Mouse (Mus musculus) ES-E14 (cell line): ENCODE results near the gene Mgea5. TPM values are rescaled to one million over a fixed set of nuclear protein-coding genes. Genes with fewer than 3 reads are reported as not detected.

Source experiments
- DNase-seq: peaks from one replicate; pipeline ENCODE4 v3.0.0-alpha.2; 2013; ENCODE audit warnings: low read depth, low spot score
- H3K27ac ChIP-seq: 2 replicates; pipeline ENCODE4 v1.5.1; 2012; ENCODE audit warnings: low read depth, mild to moderate bottlenecking, low read length, moderate library complexity, mixed read lengths; ENCODE audit not compliant: poor library complexity, insufficient read depth, severe bottlenecking
- H3K36me3 ChIP-seq: 2 replicates; pipeline ENCODE4 v1.6.1; 2012; ENCODE audit warnings: mild to moderate bottlenecking, low read length, moderate library complexity, mixed read lengths; ENCODE audit not compliant: control insufficient read depth, poor library complexity, insufficient read depth, severe bottlenecking
- H3K4me1 ChIP-seq, 2 experiments: fragments of 150-350 bp in 1 of 2; sonication (generic) in 1 of 2; 2 replicates each; pipeline ENCODE4 v1.6.1; 2012; ENCODE audit warnings: low read length in 2 of 2, mild to moderate bottlenecking in 1 of 2, mixed read lengths in 1 of 2; ENCODE audit not compliant: control insufficient read depth in 2 of 2, insufficient read depth in 2 of 2, poor library complexity in 1 of 2
- H3K4me3 ChIP-seq, 2 experiments: fragments of 150-350 bp in 1 of 2; sonication (generic) in 1 of 2; 2 replicates each; pipeline ENCODE4 v1.5.1; 2012; ENCODE audit warnings: low read length in 2 of 2, low read depth in 1 of 2, mild to moderate bottlenecking in 1 of 2, mixed read lengths in 1 of 2; ENCODE audit not compliant: insufficient read depth in 1 of 2, poor library complexity in 1 of 2, severe bottlenecking in 1 of 2
- H3K9ac ChIP-seq: 2 replicates; pipeline ENCODE4 v1.6.1; 2012; ENCODE audit warnings: low read depth, mild to moderate bottlenecking, low read length, mixed read lengths; ENCODE audit not compliant: poor library complexity, insufficient read depth, severe bottlenecking
- H3K9me3 ChIP-seq: fragments of 150-350 bp; sonication (generic); 2 replicates; pipeline ENCODE4 v1.6.1; 2012; ENCODE audit warnings: low read depth, mild to moderate bottlenecking, low read length; ENCODE audit not compliant: control insufficient read depth, insufficient read depth
- CHD2 ChIP-seq: IDR thresholded peaks from 2 replicates; pipeline ENCODE4 v1.6.1; 2014; ENCODE audit warnings: mild to moderate bottlenecking, low read depth, low read length, inconsistent platforms
- HCFC1 ChIP-seq: IDR thresholded peaks from 2 replicates; pipeline ENCODE4 v1.6.1; 2012; ENCODE audit warnings: low read length, inconsistent platforms, borderline replicate concordance; ENCODE audit not compliant: insufficient read depth
- MAFK ChIP-seq: IDR thresholded peaks from 2 replicates; pipeline ENCODE4 v1.6.1; 2014; ENCODE audit warnings: mild to moderate bottlenecking, low read depth, low read length, inconsistent platforms; ENCODE audit not compliant: insufficient read depth
- ZC3H11A ChIP-seq: IDR thresholded peaks from 2 replicates; pipeline ENCODE4 v1.6.1; 2012; ENCODE audit warnings: low read depth, mild to moderate bottlenecking, inconsistent platforms, low read length, borderline replicate concordance
- ZNF384 ChIP-seq: IDR thresholded peaks from 2 replicates; pipeline ENCODE4 v1.6.1; 2012; ENCODE audit warnings: low read depth, low read length, inconsistent platforms
- in situ Hi-C, 2 experiments: fragments of 600-800 bp; cut with MboI; formaldehyde crosslinking; loops; one replicate each; pipeline ENCODE4 v1.15.1; 2025; ENCODE audit warnings: low sequenced_read_pairs in 2 of 2, inconsistent platforms in 1 of 2; ENCODE audit not compliant: unreplicated experiment in 2 of 2
- total RNA-seq: library from RNA; depleted of rRNA; stranded (reverse); fragments of 300-350 nt; gene quantifications from 2 replicates; pipeline ENCODE4 v1.2.3, GENCODE M21; 2012

Mgea5 gene
- total RNA-seq, 1 experiment, result 94.7 TPM

DNA sequence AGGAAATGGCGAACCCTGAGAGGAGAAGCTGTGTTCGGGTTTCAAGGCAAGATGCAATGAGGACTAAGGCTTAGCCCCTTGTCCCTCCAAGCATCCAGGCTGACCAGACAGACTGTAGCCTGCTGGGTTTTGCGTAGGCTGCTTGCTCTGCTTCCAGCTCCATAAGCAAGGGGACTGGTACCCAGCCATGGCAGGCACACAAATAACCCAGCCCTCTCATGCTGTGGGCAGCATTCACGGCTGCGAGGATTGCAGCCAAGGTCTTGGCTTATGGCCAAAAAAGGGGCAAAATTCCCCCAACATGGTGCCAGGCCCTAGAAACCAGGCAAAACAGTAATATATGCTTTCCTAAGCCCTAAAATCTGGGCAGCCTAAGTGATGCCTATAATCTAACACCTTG lies 38.2 kb upstream of the Mgea5 start:
- Histone ChIP-seq H3K9ac (no peak overlapping the region), H3K4me3 (no peak overlapping the region), H3K27ac (no peak overlapping the region), H3K9me3 (no peaks in the 10 kb centered on the region), H3K36me3 (peaks cover 4% of the 10 kb centered on the region; the same call in 1 of the 2 replicates), H3K4me1 (peaks cover 4 to 19% of the 10 kb centered on the region in 2 experiments; a peak in 3 of 4 replicates)
- in situ Hi-C loops, result no loop called here
- TF ChIP-seq CHD2, result no peak
- no peak for TF ChIP-seq MAFK
- no peak for TF ChIP-seq ZC3H11A
- TF ChIP-seq ZNF384, result no peak
- no peak for TF ChIP-seq HCFC1
- DNase-seq, result no peak

DNA sequence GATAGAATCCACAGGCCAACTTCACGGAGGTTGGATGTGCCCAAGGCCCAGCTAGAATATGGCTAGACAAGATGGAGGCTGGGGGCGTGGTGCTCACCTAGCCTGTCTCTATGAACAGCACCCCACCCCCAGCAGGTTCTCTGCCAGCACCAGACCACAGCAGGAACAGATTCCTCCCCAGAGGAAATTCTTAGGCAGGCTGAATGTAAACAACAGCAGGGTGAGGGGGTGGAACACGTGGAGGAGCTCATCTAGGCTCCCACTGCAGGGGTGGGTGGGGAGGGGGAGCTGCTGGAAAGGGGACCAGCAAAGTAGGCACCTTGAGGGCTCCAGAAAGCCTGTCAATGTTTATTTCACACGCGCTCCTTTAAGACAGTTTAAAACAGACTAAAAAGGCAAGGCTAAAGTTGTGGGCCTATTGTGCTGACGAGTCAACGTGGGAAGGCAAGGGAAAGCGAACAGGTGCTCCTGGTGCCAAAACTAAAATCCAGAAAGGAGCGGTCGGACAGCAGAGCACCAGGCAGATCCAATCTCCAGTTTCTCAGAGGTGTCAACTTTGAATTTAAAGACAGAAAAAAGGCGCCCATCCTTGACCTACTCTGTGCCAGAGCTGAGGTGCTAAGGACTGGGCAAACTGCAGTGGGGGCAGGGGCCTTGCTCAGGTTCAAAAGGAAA lies 34.3 kb upstream of the Mgea5 start:
- Histone ChIP-seq H3K4me1 (peaks cover 6 to 32% of the 10 kb centered on the region in 2 experiments; a peak in 3 of 4 replicates), H3K9ac (no peak overlapping the region), H3K27ac (no peak overlapping the region), H3K36me3 (peaks cover 4% of the 10 kb centered on the region; the same call in 1 of the 2 replicates), H3K4me3 (no peak overlapping the region), H3K9me3 (no peaks in the 10 kb centered on the region)
- in situ Hi-C loops, result loop anchor here in 1 of 2 experiments (10.0 kb wide), 1 partner anchor 197 kb away; no protein-coding TSS in a partner anchor
- DNase-seq, result no peak
- TF ChIP-seq MAFK (no peak), CHD2 (no peak), ZC3H11A (no peak), HCFC1 (no peak), ZNF384 (no peak)

- peak overlapping the region in 1 of 2 experiments; percentile 74; a peak in 1 of 4 replicates for H3K4me3 ChIP-seq
- peaks cover 6 to 32% of the 10 kb centered on the region in 2 experiments; a peak in 3 of 4 replicates for H3K4me1 ChIP-seq
- no peak for DNase-seq
- H3K27ac ChIP-seq, result no peak overlapping the region
- in situ Hi-C loops, result loop anchor here in 1 of 2 experiments (10.0 kb wide), 1 partner anchor 198 kb away; no protein-coding TSS in a partner anchor
- TF ChIP-seq MAFK (no peak), ZNF384 (no peak), HCFC1 (no peak), ZC3H11A (no peak), CHD2 (no peak)
- peaks cover 4% of the 10 kb centered on the region; the same call in 1 of the 2 replicates for H3K36me3 ChIP-seq
- H3K9ac ChIP-seq, result no peak overlapping the region; the same call in 1 of the 2 replicates
- H3K9me3 ChIP-seq, result no peaks in the 10 kb centered on the region
Measured at GRCm38 (mm10) chr19:45816727-45817126, 33.1 kb upstream of the Mgea5 start.

- no peak for TF ChIP-seq CHD2
- no peak for TF ChIP-seq HCFC1
- TF ChIP-seq MAFK, result no peak
- no peak for TF ChIP-seq ZNF384
- no peak for TF ChIP-seq ZC3H11A
- Histone ChIP-seq H3K9ac (peak within 1 kb of the TSS; percentile 51), H3K36me3 (peaks cover 4% of the 10 kb centered on the region; the same call in 1 of the 2 replicates), H3K9me3 (no peaks in the 10 kb centered on the region), H3K4me1 (peaks cover 6 to 32% of the 10 kb centered on the region in 2 experiments; a peak in 3 of 4 replicates), H3K27ac (no peak within 1 kb of the TSS), H3K4me3 (peak within 1 kb of the TSS; percentile 60 to 74)
- in situ Hi-C loops, result loop anchor here in 1 of 2 experiments (10.0 kb wide), 1 partner anchor 199 kb away; no protein-coding TSS in a partner anchor
- DNase-seq, result no peak
Measured at GRCm38 (mm10) chr19:45815831-45816405, 32.3 kb upstream of the Mgea5 start, which contains the start of gene Kcnip2. Kcnip2 (minus strand) TSS chr19:45816061.
